Mouse (Mus musculus): ENCODE data around the gene Ugt1a8. TPM values are rescaled to one million over a fixed set of nuclear protein-coding genes. Genes with fewer than 3 reads are reported as not detected.

Gene Ugt1a8
- polyA plus RNA-seq, 1 experiment from 2014 or later: not detected

DNA sequence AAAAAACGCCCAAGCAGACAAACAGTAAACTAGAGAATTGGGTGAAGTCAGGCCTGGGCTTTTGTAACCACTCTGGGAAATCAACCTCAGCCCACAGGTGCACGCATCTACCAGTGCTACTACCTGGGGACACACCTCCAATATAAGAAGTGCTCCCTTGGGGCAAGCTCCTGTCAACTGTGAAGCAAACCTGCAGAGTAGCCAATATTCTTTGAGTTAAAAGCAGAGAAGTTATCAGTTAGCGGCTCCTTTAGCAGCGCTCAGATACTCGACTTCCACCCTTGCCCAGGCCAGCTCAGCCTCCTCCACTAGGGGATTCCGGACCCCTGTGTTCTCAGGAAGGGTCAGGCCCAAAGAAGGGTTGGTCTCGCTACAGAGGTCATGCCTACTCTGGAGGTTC, 174.1 kb downstream of the Ugt1a8 start:
- ATAC-seq (ENCODE audit: low read depth): no peak
- no peaks in the 10 kb centered on the region for H3K9me3 ChIP-seq (ENCODE audit: control insufficient read depth, low read length)

DNA sequence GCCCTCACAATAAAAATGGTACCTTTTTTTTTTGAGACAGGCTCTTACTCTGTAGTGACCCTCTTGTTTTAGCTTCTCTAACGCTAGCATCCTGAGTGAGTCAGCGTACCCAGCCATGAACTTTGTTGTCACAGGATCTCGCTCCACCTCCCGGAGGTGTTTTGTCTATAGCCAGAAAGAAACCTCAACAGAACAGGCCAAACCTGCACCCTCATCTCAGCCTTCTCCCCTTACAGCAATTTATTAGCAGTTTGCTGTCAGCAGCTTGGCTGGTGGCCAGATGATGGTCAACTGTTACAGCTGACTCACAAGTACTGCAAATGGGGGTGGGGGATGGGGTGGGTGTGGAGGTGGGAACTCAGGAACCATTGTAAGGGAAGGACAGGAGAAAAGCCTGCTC, 174.6 kb downstream of the Ugt1a8 start:
- no peak overlapping the region for H3K27ac ChIP-seq (ENCODE audit: low read length)

More for the DNA sequence above, 174.1 kb downstream of the Ugt1a8 start:
- Histone ChIP-seq H3K4me3 (ENCODE audit: low read length) (no peak overlapping the region), H3K4me1 (replicated peaks; ENCODE audit: control insufficient read depth, insufficient read depth, low read length) (no peaks in the 10 kb centered on the region), H3K27me3 (ENCODE audit: control insufficient read depth, insufficient read depth, low read depth, low read length) (no peaks in the 10 kb centered on the region), H3K9ac (ENCODE audit: low read length) (no peak overlapping the region), H3K27ac (ENCODE audit: low read length) (no peak overlapping the region), H3K4me2 (ENCODE audit: low read depth, low read length) (no peak overlapping the region), H3K36me3 (ENCODE audit: control insufficient read depth, insufficient read depth, low read length) (peaks cover 72% of the 10 kb centered on the region)
- 82% methylated on average over 7 of the region's 7 CpGs for WGBS

DNA sequence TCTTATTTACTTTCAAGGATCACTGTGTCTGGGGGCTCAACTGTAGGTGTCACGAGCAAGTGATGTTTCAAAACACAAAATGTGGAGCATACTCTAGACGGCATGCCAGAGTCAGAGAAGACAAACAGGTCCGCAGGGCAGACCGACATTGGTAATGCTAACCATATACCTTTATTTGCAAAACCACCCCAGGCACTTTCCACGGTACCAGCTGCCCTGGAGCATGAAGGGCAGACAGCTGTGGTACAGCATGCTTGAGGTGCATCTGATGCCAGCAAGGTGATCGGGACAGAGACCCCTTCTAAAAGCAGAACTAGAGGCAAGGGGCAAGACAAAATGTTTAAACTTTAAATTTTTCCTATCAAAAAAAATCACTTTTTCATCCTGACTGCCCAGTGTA, 175.3 kb downstream of the Ugt1a8 start:
- no peak for ATAC-seq (ENCODE audit: low read depth)
- Histone ChIP-seq H3K27me3 (ENCODE audit: control insufficient read depth, insufficient read depth, low read depth, low read length) (no peaks in the 10 kb centered on the region), H3K4me2 (ENCODE audit: low read depth, low read length) (no peak overlapping the region), H3K4me1 (replicated peaks; ENCODE audit: control insufficient read depth, insufficient read depth, low read length) (no peaks in the 10 kb centered on the region), H3K4me3 (ENCODE audit: low read length) (no peak overlapping the region), H3K27ac (ENCODE audit: low read length) (no peak overlapping the region), H3K9me3 (ENCODE audit: control insufficient read depth, low read length) (no peaks in the 10 kb centered on the region), H3K9ac (ENCODE audit: low read length) (no peak overlapping the region), H3K36me3 (ENCODE audit: control insufficient read depth, insufficient read depth, low read length) (peaks cover 85% of the 10 kb centered on the region)
- 73% methylated on average over 6 of the region's 6 CpGs for WGBS

More for the DNA sequence above, 174.6 kb downstream of the Ugt1a8 start:
- Histone ChIP-seq H3K9me3 (ENCODE audit: control insufficient read depth, low read length) (no peaks in the 10 kb centered on the region), H3K27me3 (ENCODE audit: control insufficient read depth, insufficient read depth, low read depth, low read length) (no peaks in the 10 kb centered on the region), H3K9ac (ENCODE audit: low read length) (no peak overlapping the region), H3K36me3 (ENCODE audit: control insufficient read depth, insufficient read depth, low read length) (peaks cover 78% of the 10 kb centered on the region), H3K4me3 (ENCODE audit: low read length) (no peak overlapping the region), H3K4me1 (replicated peaks; ENCODE audit: control insufficient read depth, insufficient read depth, low read length) (no peaks in the 10 kb centered on the region), H3K4me2 (ENCODE audit: low read depth, low read length) (no peak overlapping the region)
- 68% methylated on average over 4 of the region's 4 CpGs for WGBS
- peak; percentile 1; the same call in 1 of the 2 replicates for ATAC-seq (ENCODE audit: low read depth)

DNA sequence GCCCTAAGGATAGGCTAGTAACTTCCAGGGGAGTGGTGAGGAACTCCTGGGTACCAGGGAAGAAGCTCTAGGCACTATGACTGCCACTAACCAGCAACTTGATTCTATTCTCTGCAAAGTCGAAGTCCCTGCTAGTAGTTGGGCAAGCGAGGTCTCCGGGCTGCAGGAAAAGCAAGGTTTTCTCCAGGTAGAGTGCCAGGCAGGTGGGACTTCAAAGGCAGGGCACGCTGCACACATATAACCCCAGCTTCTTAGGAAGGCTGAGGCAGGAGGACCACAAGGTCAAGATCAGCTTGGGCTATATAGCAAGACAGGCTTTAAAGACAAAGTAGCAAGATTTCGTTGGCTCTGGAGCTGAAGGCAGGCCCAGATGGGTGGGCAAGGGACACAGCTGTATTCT, 176.2 kb downstream of the Ugt1a8 start:
- 90% methylated on average over 5 of the region's 5 CpGs for WGBS
- H3K27me3 ChIP-seq (ENCODE audit: control insufficient read depth, insufficient read depth, low read depth, low read length): no peaks in the 10 kb centered on the region
- no peak for ATAC-seq (ENCODE audit: low read depth)
- H3K9ac ChIP-seq (ENCODE audit: low read length): no peak overlapping the region
- no peak overlapping the region for H3K4me2 ChIP-seq (ENCODE audit: low read depth, low read length)
- H3K4me1 ChIP-seq (replicated peaks; ENCODE audit: control insufficient read depth, insufficient read depth, low read length): no peaks in the 10 kb centered on the region
- H3K36me3 ChIP-seq (ENCODE audit: control insufficient read depth, insufficient read depth, low read length): peaks cover 93% of the 10 kb centered on the region
- no peak overlapping the region for H3K27ac ChIP-seq (ENCODE audit: low read length)
- no peaks in the 10 kb centered on the region for H3K9me3 ChIP-seq (ENCODE audit: control insufficient read depth, low read length)
- H3K4me3 ChIP-seq (ENCODE audit: low read length): no peak overlapping the region

DNA sequence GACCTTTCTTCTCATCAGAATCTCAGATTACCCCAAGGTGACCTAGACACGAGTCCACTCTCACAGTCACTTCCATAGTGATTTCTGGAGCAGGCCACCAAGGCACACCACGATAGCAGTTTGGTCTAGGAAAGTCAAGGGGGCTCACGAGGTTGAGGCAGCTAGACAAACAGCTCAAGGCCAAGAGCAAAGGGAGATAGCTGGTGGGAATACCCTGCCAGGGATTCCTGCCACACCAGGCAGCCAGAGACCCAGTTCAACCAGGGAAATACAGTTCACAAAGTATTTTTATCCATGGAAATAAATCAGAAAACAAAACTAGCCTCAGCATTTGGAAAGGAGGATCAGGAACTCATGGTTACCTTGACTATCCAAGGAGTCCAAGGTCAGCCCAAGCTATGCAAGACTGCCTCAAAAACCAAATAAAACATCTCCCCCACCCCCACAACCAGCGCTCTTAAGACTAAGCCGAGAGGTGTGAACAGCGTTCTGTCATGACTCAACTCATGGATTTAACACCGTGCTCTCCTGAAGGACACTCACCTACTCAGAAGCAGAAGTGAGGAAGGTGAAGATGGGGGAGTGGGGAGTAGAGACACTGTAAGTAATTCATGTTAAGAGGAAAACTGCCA, 176.7 kb downstream of the Ugt1a8 start:
- no peak overlapping the region for H3K9ac ChIP-seq (ENCODE audit: low read length)
- H3K27me3 ChIP-seq (ENCODE audit: control insufficient read depth, insufficient read depth, low read depth, low read length): no peaks in the 10 kb centered on the region
- H3K9me3 ChIP-seq (ENCODE audit: control insufficient read depth, low read length): no peaks in the 10 kb centered on the region
- H3K4me3 ChIP-seq (ENCODE audit: low read length): no peak overlapping the region
- 80% methylated on average over 7 of the region's 7 CpGs for WGBS
- ATAC-seq (ENCODE audit: low read depth): no peak
- H3K27ac ChIP-seq (ENCODE audit: low read length): no peak overlapping the region
- no peaks in the 10 kb centered on the region for H3K4me1 ChIP-seq (replicated peaks; ENCODE audit: control insufficient read depth, insufficient read depth, low read length)
- no peak overlapping the region for H3K4me2 ChIP-seq (ENCODE audit: low read depth, low read length)
- peaks cover 99% of the 10 kb centered on the region for H3K36me3 ChIP-seq (ENCODE audit: control insufficient read depth, insufficient read depth, low read length)

DNA sequence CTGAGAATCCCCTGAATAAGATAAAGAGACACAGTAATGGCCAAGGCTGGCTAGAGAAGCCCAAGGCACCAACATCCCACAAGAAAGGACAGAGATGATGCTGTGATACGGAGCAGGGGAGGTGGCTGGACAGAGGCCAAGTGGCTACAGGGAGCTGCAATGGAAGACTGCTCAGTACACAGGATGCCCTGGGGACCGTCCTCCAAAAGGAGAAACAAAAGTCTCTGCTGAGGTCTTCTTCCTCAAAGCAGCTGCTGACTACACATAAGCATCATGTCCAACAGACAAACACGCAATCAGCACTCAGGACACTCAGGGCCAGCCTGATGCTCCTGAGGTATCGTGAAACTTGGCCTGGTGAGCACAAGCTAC, 177.2 kb downstream of the Ugt1a8 start:
- Histone ChIP-seq H3K9ac (ENCODE audit: low read length) (no peak overlapping the region), H3K4me3 (ENCODE audit: low read length) (no peak overlapping the region), H3K4me2 (ENCODE audit: low read depth, low read length) (no peak overlapping the region), H3K4me1 (replicated peaks; ENCODE audit: control insufficient read depth, insufficient read depth, low read length) (no peaks in the 10 kb centered on the region), H3K27me3 (ENCODE audit: control insufficient read depth, insufficient read depth, low read depth, low read length) (no peaks in the 10 kb centered on the region), H3K27ac (ENCODE audit: low read length) (no peak overlapping the region), H3K36me3 (ENCODE audit: control insufficient read depth, insufficient read depth, low read length) (peaks cover 100% of the 10 kb centered on the region), H3K9me3 (ENCODE audit: control insufficient read depth, low read length) (no peaks in the 10 kb centered on the region)
- ATAC-seq (ENCODE audit: low read depth): no peak
- WGBS: 77% methylated on average over 4 of the region's 4 CpGs

DNA sequence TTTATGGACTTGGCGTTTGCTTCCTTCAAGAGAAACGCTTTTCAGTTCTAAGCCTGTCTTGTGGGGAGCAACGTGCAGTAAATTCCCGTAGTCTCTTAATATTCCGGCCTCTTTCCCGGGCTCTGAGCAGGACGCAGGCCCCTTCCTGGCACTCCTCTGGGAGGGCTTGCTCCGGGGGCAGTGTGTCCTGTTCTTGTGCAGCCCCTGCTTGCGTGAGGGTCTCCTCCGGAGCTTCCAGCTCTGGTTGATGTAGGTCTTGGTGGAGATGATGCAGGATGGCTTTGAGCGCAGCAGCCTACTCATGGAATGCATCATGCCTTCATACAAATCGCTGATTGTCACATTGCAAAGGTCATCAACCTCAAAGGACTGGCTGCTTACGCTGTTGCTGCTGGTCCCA, 178.5 kb downstream of the Ugt1a8 start:
- Histone ChIP-seq H3K36me3 (ENCODE audit: control insufficient read depth, insufficient read depth, low read length) (peaks cover 89% of the 10 kb centered on the region), H3K4me2 (ENCODE audit: low read depth, low read length) (no peak overlapping the region)
- WGBS: 88% methylated on average over 13 of the region's 13 CpGs

DNA sequence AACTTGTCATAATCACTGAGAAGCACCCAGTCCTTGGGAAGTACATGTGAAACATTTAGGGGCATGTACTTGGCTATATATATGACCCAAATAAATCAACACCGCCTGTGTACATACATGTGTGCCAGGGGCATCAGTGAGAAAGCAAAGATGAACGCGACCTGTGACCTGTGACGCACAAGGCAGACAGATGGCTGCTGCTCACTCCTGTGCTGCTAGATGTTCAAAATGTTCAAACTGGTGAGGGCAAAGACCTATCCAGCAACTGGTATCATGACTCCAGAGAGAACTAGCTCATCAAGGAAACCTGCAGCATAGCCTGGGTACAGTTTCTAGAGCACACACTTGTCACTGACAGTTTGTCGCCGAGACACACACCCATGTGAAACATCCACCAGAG, 179.9 kb downstream of the Ugt1a8 start:
- Histone ChIP-seq H3K9ac (ENCODE audit: low read length) (no peak overlapping the region), H3K9me3 (ENCODE audit: control insufficient read depth, low read length) (no peaks in the 10 kb centered on the region), H3K27me3 (ENCODE audit: control insufficient read depth, insufficient read depth, low read depth, low read length) (no peaks in the 10 kb centered on the region), H3K36me3 (ENCODE audit: control insufficient read depth, insufficient read depth, low read length) (peaks cover 88% of the 10 kb centered on the region), H3K4me3 (ENCODE audit: low read length) (no peak overlapping the region), H3K4me2 (ENCODE audit: low read depth, low read length) (no peak overlapping the region), H3K27ac (ENCODE audit: low read length) (no peak overlapping the region), H3K4me1 (replicated peaks; ENCODE audit: control insufficient read depth, insufficient read depth, low read length) (no peaks in the 10 kb centered on the region)
- WGBS: 92% methylated on average over 6 of the region's 6 CpGs
- ATAC-seq (ENCODE audit: low read depth): no peak

More for the DNA sequence above, 178.5 kb downstream of the Ugt1a8 start:
- Histone ChIP-seq H3K27ac (ENCODE audit: low read length) (no peak overlapping the region), H3K4me3 (ENCODE audit: low read length) (no peak overlapping the region), H3K9me3 (ENCODE audit: control insufficient read depth, low read length) (no peaks in the 10 kb centered on the region), H3K4me1 (replicated peaks; ENCODE audit: control insufficient read depth, insufficient read depth, low read length) (no peaks in the 10 kb centered on the region), H3K9ac (ENCODE audit: low read length) (no peak overlapping the region), H3K27me3 (ENCODE audit: control insufficient read depth, insufficient read depth, low read depth, low read length) (no peaks in the 10 kb centered on the region)
- no peak for ATAC-seq (ENCODE audit: low read depth)

DNA sequence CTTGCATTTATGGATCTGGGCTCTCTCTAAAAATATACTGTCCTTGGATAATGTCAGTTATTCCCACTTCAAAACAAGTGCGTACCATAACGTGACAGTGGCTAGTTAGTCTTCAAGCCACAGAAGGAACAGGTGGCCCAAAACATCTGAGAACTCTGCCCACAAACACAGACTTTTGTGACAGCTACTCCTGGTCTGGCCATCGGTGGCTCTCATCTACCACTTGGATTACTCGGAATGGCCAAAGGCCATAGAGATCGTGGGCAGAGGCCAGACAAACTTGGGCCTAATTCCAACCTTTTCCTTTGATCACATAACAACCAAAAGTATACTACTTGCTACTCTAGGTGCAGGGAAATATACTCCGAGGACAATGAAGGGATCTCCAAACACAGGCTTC, 180.5 kb downstream of the Ugt1a8 start:
- WGBS: 80% methylated on average over 6 of the region's 6 CpGs
- Histone ChIP-seq H3K36me3 (ENCODE audit: control insufficient read depth, insufficient read depth, low read length) (peaks cover 87% of the 10 kb centered on the region), H3K4me1 (replicated peaks; ENCODE audit: control insufficient read depth, insufficient read depth, low read length) (no peaks in the 10 kb centered on the region), H3K9me3 (ENCODE audit: control insufficient read depth, low read length) (no peaks in the 10 kb centered on the region), H3K4me2 (ENCODE audit: low read depth, low read length) (no peak overlapping the region), H3K27me3 (ENCODE audit: control insufficient read depth, insufficient read depth, low read depth, low read length) (no peaks in the 10 kb centered on the region), H3K4me3 (ENCODE audit: low read length) (no peak overlapping the region), H3K27ac (ENCODE audit: low read length) (no peak overlapping the region), H3K9ac (ENCODE audit: low read length) (no peak overlapping the region)
- no peak for ATAC-seq (ENCODE audit: low read depth)

Measured in lung, embryonic 16.5 days (tissue).